Mouse (Mus musculus) forebrain, embryonic 16.5 days (tissue): ENCODE measurements around the gene Gpr150. TPM values are rescaled to one million over a fixed set of nuclear protein-coding genes. Genes with fewer than 3 reads are reported as not detected.
A peak's percentile ranks its signal among the peaks of the same experiment; 100 is the strongest.

ENCODE experiments used
- ATAC-seq: fragments of 200-750 bp; cut with Nextera tagmentation; 2 replicates; pipeline ENCODE4 v1.8.0; 2017; ENCODE audit warnings: mild to moderate bottlenecking, moderate library complexity
- H3K27ac ChIP-seq: fragments of 300-500 bp; sonication (generic); 2 replicates; pipeline ENCODE4 v1.5.1; 2014; ENCODE audit warnings: low read length, control low read depth
- H3K27me3 ChIP-seq: fragments of 300-500 bp; sonication (generic); replicated peaks from 2 replicates; pipeline ENCODE4 v1.6.1; 2014; ENCODE audit warnings: low read length; ENCODE audit not compliant: control insufficient read depth, insufficient read depth
- H3K36me3 ChIP-seq: fragments of 300-500 bp; sonication (generic); 2 replicates; pipeline ENCODE4 v1.6.1; 2014; ENCODE audit not compliant: control insufficient read depth, insufficient read depth
- H3K4me1 ChIP-seq: fragments of 300-500 bp; sonication (generic); replicated peaks from 2 replicates; pipeline ENCODE4 v1.6.1; 2014; ENCODE audit warnings: low read length; ENCODE audit not compliant: control insufficient read depth, insufficient read depth
- H3K4me2 ChIP-seq: fragments of 300-500 bp; sonication (generic); 2 replicates; pipeline ENCODE4 v1.6.1; 2014; ENCODE audit warnings: mild to moderate bottlenecking, low read length, control low read depth
- H3K4me3 ChIP-seq: fragments of 300-500 bp; sonication (generic); replicated peaks from 2 replicates; pipeline ENCODE4 v1.5.1; 2014; ENCODE audit warnings: mild to moderate bottlenecking, low read length, control low read depth
- H3K9ac ChIP-seq: fragments of 300-500 bp; sonication (generic); replicated peaks from 2 replicates; pipeline ENCODE4 v1.6.1; 2014; ENCODE audit warnings: low read depth, low read length, control low read depth
- H3K9me3 ChIP-seq: fragments of 300-500 bp; sonication (generic); 2 replicates; pipeline ENCODE4 v1.6.1; 2016; ENCODE audit warnings: low read length; ENCODE audit not compliant: control insufficient read depth
- WGBS: fragments of 180-500 bp; shearing (Covaris S2); extraction: QIAGEN DNeasy Blood & Tissue Kit; methylation state at CpG from one replicate; pipeline ENCODE4 v1.1.7; 2014; 5-methylcytosine and 5-hydroxymethylcytosine counted together
- polyA plus RNA-seq: library from polyadenylated mRNA; unstranded; fragments of >200 nt; fragmentation: Nextera tagmentation; extraction: Ambion mirVana; gene quantifications from 2 replicates; pipeline ENCODE4 v1.2.1, GENCODE M21; 2015

Gpr150 gene
- polyA plus RNA-seq, 1 experiment from 2014 or later: 1.8 TPM

- H3K27ac ChIP-seq: no peak overlapping the region
- WGBS: 86% methylated on average over 4 of the region's 4 CpGs
- H3K36me3 ChIP-seq: no peaks in the 10 kb centered on the region
- H3K4me3 ChIP-seq: no peak overlapping the region
- ATAC-seq: no peak
- H3K4me2 ChIP-seq: no peak overlapping the region
- peaks cover 12% of the 10 kb centered on the region for H3K27me3 ChIP-seq
- peaks cover 14% of the 10 kb centered on the region for H3K4me1 ChIP-seq
- no peak overlapping the region for H3K9ac ChIP-seq
- no peaks in the 10 kb centered on the region for H3K9me3 ChIP-seq
Observed at GRCm38 (mm10) chr13:76059591-76059990, 2.8 kb upstream of the Gpr150 start.

GRCm38 (mm10) chr13:76057267-76058069, 672 bp upstream of the Gpr150 start:
- Histone ChIP-seq H3K4me3 (no peak overlapping the region), H3K36me3 (no peaks in the 10 kb centered on the region), H3K9me3 (no peaks in the 10 kb centered on the region), H3K27me3 (peaks cover 25% of the 10 kb centered on the region), H3K4me1 (peaks cover 14% of the 10 kb centered on the region), H3K27ac (no peak overlapping the region), H3K4me2 (no peak overlapping the region), H3K9ac (no peak overlapping the region)
- ATAC-seq: no peak
- 64% methylated on average over 10 of the region's 10 CpGs for WGBS

DNA sequence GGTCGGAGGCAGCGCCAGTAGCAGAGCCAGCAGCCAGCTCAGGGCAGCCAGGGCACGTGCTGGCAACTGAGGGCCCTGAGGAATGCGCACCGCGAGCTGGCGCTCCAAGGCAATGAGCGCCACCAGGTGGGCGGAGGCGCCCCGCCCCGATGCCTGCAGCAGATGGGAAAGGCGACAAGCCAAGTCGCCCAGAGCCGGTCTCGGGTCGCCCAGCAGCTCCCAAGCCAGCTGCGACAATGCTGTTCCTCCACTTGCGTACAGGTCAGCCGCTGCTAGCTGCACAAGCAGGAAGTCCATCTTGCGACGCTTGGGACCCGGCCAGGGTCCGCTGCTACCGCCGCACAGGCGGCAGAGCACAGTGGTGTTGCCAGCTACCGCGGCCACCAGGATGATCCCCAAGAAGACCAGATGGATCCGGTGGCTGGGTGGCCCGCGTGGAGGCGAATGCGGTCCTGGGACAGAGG, 503 bp downstream of the Gpr150 start:
- no peaks in the 10 kb centered on the region for H3K9me3 ChIP-seq
- under 1% methylated on average over 34 of the region's 34 CpGs for WGBS
- peaks cover 14% of the 10 kb centered on the region for H3K4me1 ChIP-seq
- peak overlapping the region; percentile 65 for H3K9ac ChIP-seq
- peak overlapping the region; percentile 76 for H3K4me2 ChIP-seq
- no peaks in the 10 kb centered on the region for H3K36me3 ChIP-seq
- peak; percentile 94 for ATAC-seq
- peaks cover 26% of the 10 kb centered on the region for H3K27me3 ChIP-seq
- no peak overlapping the region for H3K27ac ChIP-seq
- H3K4me3 ChIP-seq: peak overlapping the region; percentile 49

DNA sequence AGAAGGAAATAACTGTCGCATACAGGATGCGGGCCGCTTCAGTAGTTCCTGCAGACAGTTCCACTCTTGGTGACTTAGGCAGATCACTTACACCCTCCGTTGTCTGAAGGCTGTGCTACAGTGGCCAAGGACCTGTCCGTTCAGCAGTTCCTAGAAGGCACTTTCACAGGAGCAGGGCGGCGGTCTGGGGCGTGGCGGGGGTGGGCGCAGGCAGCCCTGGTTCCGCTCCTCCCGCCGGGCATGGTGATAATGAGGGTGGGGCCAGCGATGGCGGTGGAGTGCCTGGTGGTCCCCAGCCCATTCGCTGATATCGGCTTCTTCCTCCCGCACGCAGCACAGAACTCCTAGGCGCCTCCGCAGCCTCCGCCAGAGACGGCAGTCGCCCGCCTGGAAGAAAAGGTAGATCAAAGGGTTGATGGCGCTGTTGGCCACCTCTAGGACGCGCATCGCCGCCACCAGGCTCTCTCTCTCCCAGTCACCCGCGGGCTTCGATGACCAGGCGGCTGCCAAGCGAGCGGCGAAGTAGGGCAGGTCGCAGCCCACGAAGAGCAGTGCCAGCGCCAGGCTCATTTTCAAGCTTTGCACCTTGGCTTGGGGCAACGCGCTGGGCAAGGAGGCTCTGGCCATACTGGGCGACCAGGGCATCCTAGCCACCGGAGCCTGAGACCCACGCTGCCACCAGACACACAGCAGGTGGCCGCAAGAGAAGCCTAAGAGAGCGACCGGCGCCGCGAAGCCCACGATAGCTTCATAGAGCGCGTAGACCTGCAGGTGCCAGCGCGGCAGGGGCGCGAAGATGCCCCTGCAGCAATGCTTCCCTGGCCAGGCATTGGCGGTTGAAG, 1.2 kb downstream of the Gpr150 start:
- WGBS: 1% methylated on average over 52 of the region's 59 CpGs
- peak overlapping the region; percentile 76 for H3K4me2 ChIP-seq
- peak; percentile 72 for ATAC-seq
- H3K4me3 ChIP-seq: peak overlapping the region; percentile 49
- peaks cover 26% of the 10 kb centered on the region for H3K27me3 ChIP-seq
- no peaks in the 10 kb centered on the region for H3K9me3 ChIP-seq
- peak overlapping the region; percentile 65 for H3K9ac ChIP-seq
- no peak overlapping the region for H3K27ac ChIP-seq
- no peaks in the 10 kb centered on the region for H3K36me3 ChIP-seq
- peaks cover 14% of the 10 kb centered on the region for H3K4me1 ChIP-seq

GRCm38 (mm10) chr13:76044971-76045370, 11.8 kb downstream of the Gpr150 start:
- Histone ChIP-seq H3K27me3 (no peaks in the 10 kb centered on the region), H3K9ac (no peak overlapping the region)

DNA sequence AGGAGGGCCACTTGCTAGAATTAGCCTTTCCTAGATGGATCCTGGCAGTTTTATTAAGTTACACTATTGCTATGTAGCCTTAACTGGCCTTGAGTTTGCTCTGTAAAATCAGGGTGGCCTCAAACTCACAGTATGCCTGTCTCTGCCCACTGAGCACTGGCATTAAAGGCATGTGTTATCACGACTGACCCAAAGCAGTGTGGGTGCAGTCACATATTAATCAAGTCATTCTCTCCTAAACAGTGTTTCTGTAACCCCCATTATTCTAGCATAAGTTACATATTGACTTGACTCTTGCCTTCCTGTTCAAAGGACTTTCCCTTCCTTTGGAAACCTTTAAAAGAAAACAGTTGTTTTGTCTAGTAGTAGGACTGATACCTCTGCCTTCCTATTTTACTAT, 14.3 kb downstream of the Gpr150 start:
- Histone ChIP-seq H3K36me3 (no peaks in the 10 kb centered on the region), H3K9ac (no peak overlapping the region), H3K9me3 (no peaks in the 10 kb centered on the region), H3K27me3 (no peaks in the 10 kb centered on the region), H3K4me1 (no peaks in the 10 kb centered on the region), H3K4me2 (no peak overlapping the region), H3K27ac (no peak overlapping the region), H3K4me3 (no peak overlapping the region)
- ATAC-seq: no peak
- 58% methylated on average over 1 of the region's 1 CpGs for WGBS

More at GRCm38 (mm10) chr13:76044971-76045370, 11.8 kb downstream of the Gpr150 start:
- H3K4me3 ChIP-seq: no peak overlapping the region
- no peak for ATAC-seq
- no peaks in the 10 kb centered on the region for H3K36me3 ChIP-seq
- H3K9me3 ChIP-seq: no peaks in the 10 kb centered on the region
- H3K4me1 ChIP-seq: no peaks in the 10 kb centered on the region
- no peak overlapping the region for H3K27ac ChIP-seq
- no peak overlapping the region for H3K4me2 ChIP-seq

DNA sequence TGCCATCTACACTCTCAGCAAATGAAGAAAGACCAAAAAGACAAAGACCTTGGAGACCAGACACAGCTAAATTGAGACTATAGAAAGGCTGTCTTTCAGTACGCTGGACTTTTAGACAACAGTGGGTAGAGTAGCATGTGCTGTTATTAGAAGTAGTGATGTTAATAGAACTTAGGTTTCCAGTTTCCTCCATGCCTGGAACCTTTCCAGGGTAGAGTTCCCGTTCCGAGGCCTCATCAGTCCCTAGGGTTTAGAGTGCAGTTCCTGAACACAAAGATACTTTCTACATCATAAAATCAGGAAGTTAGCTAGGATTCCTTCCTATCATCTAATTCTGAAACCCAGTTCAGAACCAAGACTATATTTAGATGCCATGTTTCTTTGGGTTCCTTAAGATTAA, 32.2 kb downstream of the Gpr150 start:
- no peak for ATAC-seq
- H3K9ac ChIP-seq: no peak overlapping the region
- H3K4me1 ChIP-seq: no peaks in the 10 kb centered on the region
- no peak overlapping the region for H3K4me2 ChIP-seq
- H3K27me3 ChIP-seq: no peaks in the 10 kb centered on the region
- H3K4me3 ChIP-seq: no peak overlapping the region
- H3K36me3 ChIP-seq: no peaks in the 10 kb centered on the region
- H3K27ac ChIP-seq: no peak overlapping the region
- WGBS: 88% methylated on average over 3 of the region's 3 CpGs
- no peaks in the 10 kb centered on the region for H3K9me3 ChIP-seq

DNA sequence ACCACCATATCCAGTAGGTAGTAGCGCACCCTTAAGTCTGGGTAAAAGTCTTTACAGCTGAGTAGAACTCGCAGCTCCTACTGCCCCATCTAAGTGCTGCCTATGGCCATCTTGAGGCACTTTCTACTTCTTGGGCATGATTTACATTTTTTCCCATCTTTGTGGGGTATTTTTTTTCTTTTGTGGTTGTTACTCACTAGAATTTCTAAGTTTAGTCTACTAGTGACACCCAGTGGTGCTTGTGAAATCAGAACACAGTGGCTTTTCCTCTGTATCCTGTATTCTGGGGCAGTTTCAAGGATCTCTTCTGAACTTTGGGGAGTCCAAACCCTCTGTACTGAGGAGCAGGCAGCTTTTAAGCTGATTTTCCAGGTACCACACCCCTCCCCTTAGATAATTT, 35.0 kb downstream of the Gpr150 start:
- peaks cover 5% of the 10 kb centered on the region for H3K4me1 ChIP-seq
- H3K36me3 ChIP-seq: no peaks in the 10 kb centered on the region
- 92% methylated on average over 2 of the region's 2 CpGs for WGBS
- H3K4me2 ChIP-seq: no peak overlapping the region
- no peaks in the 10 kb centered on the region for H3K27me3 ChIP-seq
- no peak overlapping the region for H3K4me3 ChIP-seq
- no peak overlapping the region for H3K27ac ChIP-seq
- H3K9ac ChIP-seq: no peak overlapping the region
- no peaks in the 10 kb centered on the region for H3K9me3 ChIP-seq
- ATAC-seq: no peak

GRCm38 (mm10) chr13:76018844-76019400, 37.9 kb downstream of the Gpr150 start:
- no peak overlapping the region for H3K27ac ChIP-seq
- H3K9ac ChIP-seq: peak overlapping the region; percentile 22; the same call in 1 of the 2 replicates

More at GRCm38 (mm10) chr13:76018844-76019400, 37.9 kb downstream of the Gpr150 start:
- no peaks in the 10 kb centered on the region for H3K36me3 ChIP-seq
- no peaks in the 10 kb centered on the region for H3K9me3 ChIP-seq
- H3K4me3 ChIP-seq: peak overlapping the region; percentile 54
- peaks cover 5% of the 10 kb centered on the region for H3K4me1 ChIP-seq
- WGBS: 43% methylated on average over 5 of the region's 5 CpGs
- H3K4me2 ChIP-seq: peak overlapping the region; percentile 59
- ATAC-seq: peak; percentile 54
- H3K27me3 ChIP-seq: no peaks in the 10 kb centered on the region
